Mouse (Mus musculus) heart, embryonic 13.5 days (tissue): ENCODE measurements around the gene Atp13a5. TPM values are rescaled to one million over a fixed set of nuclear protein-coding genes. Genes with fewer than 3 reads are reported as not detected.
A peak's percentile ranks its signal among the peaks of the same experiment; 100 is the strongest.

Experiments
- ATAC-seq: fragments of 200-750 bp; cut with Nextera tagmentation; 2 replicates; pipeline ENCODE4 v1.8.0; 2017; ENCODE audit warnings: moderate TSS enrichment; ENCODE audit not compliant: insufficient number of reproducible peaks, low FRiP score, low TSS enrichment; ENCODE audit errors: extremely low read depth
- H3K27ac ChIP-seq: fragments of 300-500 bp; sonication (generic); replicated peaks from 2 replicates; pipeline ENCODE4 v1.5.1; 2015; ENCODE audit warnings: moderate library complexity, mild to moderate bottlenecking, inconsistent platforms
- H3K27me3 ChIP-seq: fragments of 300-500 bp; sonication (generic); replicated peaks from 2 replicates; pipeline ENCODE4 v1.6.1; 2015; ENCODE audit warnings: mild to moderate bottlenecking, inconsistent platforms
- H3K36me3 ChIP-seq: fragments of 300-500 bp; sonication (generic); 2 replicates; pipeline ENCODE4 v1.6.1; 2015; ENCODE audit warnings: mild to moderate bottlenecking, inconsistent platforms
- H3K4me1 ChIP-seq: fragments of 300-500 bp; sonication (generic); 2 replicates; pipeline ENCODE4 v1.6.1; 2015; ENCODE audit warnings: inconsistent platforms
- H3K4me2 ChIP-seq: fragments of 300-500 bp; sonication (generic); 2 replicates; pipeline ENCODE4 v1.6.1; 2015; ENCODE audit warnings: inconsistent platforms, mild to moderate bottlenecking, moderate library complexity
- H3K4me3 ChIP-seq: fragments of 300-500 bp; sonication (generic); 2 replicates; pipeline ENCODE4 v1.5.1; 2015; ENCODE audit warnings: moderate library complexity, mild to moderate bottlenecking, inconsistent platforms
- H3K9ac ChIP-seq: fragments of 300-500 bp; sonication (generic); 2 replicates; pipeline ENCODE4 v1.6.1; 2015; ENCODE audit warnings: inconsistent platforms, mild to moderate bottlenecking, moderate library complexity
- H3K9me3 ChIP-seq: fragments of 300-500 bp; sonication (generic); 2 replicates; pipeline ENCODE4 v1.6.1; 2016; ENCODE audit warnings: inconsistent platforms
- WGBS: fragments of 180-500 bp; shearing (Covaris S2); methylation state at CpG from one replicate; pipeline ENCODE4 v1.1.7; 2015; ENCODE audit warnings: mixed read lengths; 5-methylcytosine and 5-hydroxymethylcytosine counted together
- polyA plus RNA-seq: library from polyadenylated mRNA; unstranded; fragments of >200 nt; fragmentation: Nextera tagmentation; extraction: Ambion mirVana; gene quantifications from 2 replicates; pipeline ENCODE4 v1.2.1, GENCODE M21; 2015

The Atp13a5 gene
- not detected in 2 replicates for polyA plus RNA-seq

GRCm38 (mm10) chr16:29378458-29378857, at the start of gene Atp13a5:
Atp13a5 (minus strand) TSS chr16:29378732.
- Histone ChIP-seq H3K27me3 (no peaks in the 10 kb centered on the region), H3K9me3 (no peaks in the 10 kb centered on the region), H3K4me1 (no peaks in the 10 kb centered on the region), H3K36me3 (no peaks in the 10 kb centered on the region), H3K27ac (no peak within 1 kb of the TSS), H3K4me2 (no peak within 1 kb of the TSS), H3K9ac (no peak within 1 kb of the TSS), H3K4me3 (no peak within 1 kb of the TSS)
- WGBS: 67% methylated on average over 4 of the region's 4 CpGs
- ATAC-seq: no peak

GRCm38 (mm10) chr16:29414822-29415221, 36.3 kb upstream of the Atp13a5 start:
- no peak for ATAC-seq

GRCm38 (mm10) chr16:29407319-29407718, 28.8 kb upstream of the Atp13a5 start:
- no peaks in the 10 kb centered on the region for H3K4me1 ChIP-seq
- H3K9ac ChIP-seq: no peak overlapping the region
- no peak for ATAC-seq
- H3K4me2 ChIP-seq: no peak overlapping the region
- 85% methylated on average over 10 of the region's 10 CpGs for WGBS
- no peak overlapping the region for H3K27ac ChIP-seq
- H3K27me3 ChIP-seq: no peaks in the 10 kb centered on the region
- no peak overlapping the region for H3K4me3 ChIP-seq
- no peaks in the 10 kb centered on the region for H3K36me3 ChIP-seq
- H3K9me3 ChIP-seq: no peaks in the 10 kb centered on the region

More at GRCm38 (mm10) chr16:29414822-29415221, 36.3 kb upstream of the Atp13a5 start:
- no peak overlapping the region for H3K4me3 ChIP-seq
- H3K4me2 ChIP-seq: no peak overlapping the region
- no peaks in the 10 kb centered on the region for H3K27me3 ChIP-seq
- no peaks in the 10 kb centered on the region for H3K9me3 ChIP-seq
- H3K9ac ChIP-seq: no peak overlapping the region
- 68% methylated on average over 6 of the region's 6 CpGs for WGBS
- H3K36me3 ChIP-seq: no peaks in the 10 kb centered on the region
- H3K4me1 ChIP-seq: no peaks in the 10 kb centered on the region
- H3K27ac ChIP-seq: no peak overlapping the region

GRCm38 (mm10) chr16:29399079-29399478, 20.5 kb upstream of the Atp13a5 start:
- Histone ChIP-seq H3K27me3 (no peaks in the 10 kb centered on the region), H3K36me3 (no peaks in the 10 kb centered on the region), H3K9me3 (no peaks in the 10 kb centered on the region), H3K9ac (no peak overlapping the region), H3K4me1 (no peaks in the 10 kb centered on the region), H3K27ac (no peak overlapping the region), H3K4me3 (no peak overlapping the region), H3K4me2 (no peak overlapping the region)
- ATAC-seq: no peak
- WGBS: 77% methylated on average over 2 of the region's 2 CpGs

- H3K4me3 ChIP-seq: no peak overlapping the region
Observed at GRCm38 (mm10) chr16:29384781-29385180, 6.2 kb upstream of the Atp13a5 start.

GRCm38 (mm10) chr16:29374636-29375035, 3.9 kb downstream of the Atp13a5 start:
- WGBS: 77% methylated on average over 8 of the region's 8 CpGs
- Histone ChIP-seq H3K27me3 (no peaks in the 10 kb centered on the region), H3K27ac (no peak overlapping the region), H3K9me3 (no peaks in the 10 kb centered on the region), H3K4me2 (no peak overlapping the region), H3K36me3 (no peaks in the 10 kb centered on the region), H3K4me3 (no peak overlapping the region), H3K4me1 (no peaks in the 10 kb centered on the region), H3K9ac (no peak overlapping the region)
- no peak for ATAC-seq

More at GRCm38 (mm10) chr16:29384781-29385180, 6.2 kb upstream of the Atp13a5 start:
- Histone ChIP-seq H3K27me3 (no peaks in the 10 kb centered on the region), H3K9ac (no peak overlapping the region), H3K36me3 (no peaks in the 10 kb centered on the region), H3K4me2 (no peak overlapping the region), H3K4me1 (no peaks in the 10 kb centered on the region; the same call in 1 of the 2 replicates), H3K9me3 (no peaks in the 10 kb centered on the region), H3K27ac (no peak overlapping the region)
- WGBS: 80% methylated on average over 4 of the region's 4 CpGs
- no peak for ATAC-seq

- no peaks in the 10 kb centered on the region for H3K4me1 ChIP-seq
- WGBS: 68% methylated on average over 3 of the region's 3 CpGs
- no peak overlapping the region for H3K4me3 ChIP-seq
- no peak overlapping the region for H3K9ac ChIP-seq
- H3K36me3 ChIP-seq: no peaks in the 10 kb centered on the region
- no peak overlapping the region for H3K4me2 ChIP-seq
- H3K9me3 ChIP-seq: no peaks in the 10 kb centered on the region
- no peaks in the 10 kb centered on the region for H3K27me3 ChIP-seq
- no peak for ATAC-seq
- no peak overlapping the region for H3K27ac ChIP-seq
Observed at GRCm38 (mm10) chr16:29331351-29332044, 47.0 kb downstream of the Atp13a5 start.

- H3K36me3 ChIP-seq: no peaks in the 10 kb centered on the region
- no peak overlapping the region for H3K9ac ChIP-seq
- no peak overlapping the region for H3K4me3 ChIP-seq
- H3K4me1 ChIP-seq: no peaks in the 10 kb centered on the region
- peak overlapping the region; percentile 27 for H3K4me2 ChIP-seq
- H3K9me3 ChIP-seq: no peaks in the 10 kb centered on the region
- 63% methylated on average over 5 of the region's 5 CpGs for WGBS
- ATAC-seq: no peak
- no peak overlapping the region for H3K27ac ChIP-seq
- H3K27me3 ChIP-seq: no peaks in the 10 kb centered on the region
Observed at GRCm38 (mm10) chr16:29330948-29331347, 47.6 kb downstream of the Atp13a5 start.

GRCm38 (mm10) chr16:29329213-29329612, 49.3 kb downstream of the Atp13a5 start:
- ATAC-seq: no peak
- 71% methylated on average over 2 of the region's 2 CpGs for WGBS

GRCm38 (mm10) chr16:29327910-29328309, 50.6 kb downstream of the Atp13a5 start:
- WGBS: 56% methylated on average over 3 of the region's 3 CpGs
- H3K27me3 ChIP-seq: no peaks in the 10 kb centered on the region
- no peak overlapping the region for H3K9ac ChIP-seq

More at GRCm38 (mm10) chr16:29329213-29329612, 49.3 kb downstream of the Atp13a5 start:
- Histone ChIP-seq H3K9me3 (no peaks in the 10 kb centered on the region), H3K4me3 (no peak overlapping the region), H3K36me3 (no peaks in the 10 kb centered on the region), H3K4me1 (no peaks in the 10 kb centered on the region), H3K27me3 (no peaks in the 10 kb centered on the region), H3K27ac (no peak overlapping the region), H3K4me2 (no peak overlapping the region), H3K9ac (no peak overlapping the region)

GRCm38 (mm10) chr16:29325233-29325919, 53.2 kb downstream of the Atp13a5 start:
- no peaks in the 10 kb centered on the region for H3K4me1 ChIP-seq
- H3K27ac ChIP-seq: no peak overlapping the region
- WGBS: 73% methylated on average over 7 of the region's 7 CpGs
- no peaks in the 10 kb centered on the region for H3K27me3 ChIP-seq
- no peak overlapping the region for H3K9ac ChIP-seq
- H3K4me2 ChIP-seq: no peak overlapping the region
- no peak for ATAC-seq
- H3K36me3 ChIP-seq: no peaks in the 10 kb centered on the region
- no peak overlapping the region for H3K4me3 ChIP-seq
- no peaks in the 10 kb centered on the region for H3K9me3 ChIP-seq

More at GRCm38 (mm10) chr16:29327910-29328309, 50.6 kb downstream of the Atp13a5 start:
- Histone ChIP-seq H3K27ac (no peak overlapping the region), H3K4me3 (no peak overlapping the region), H3K9me3 (no peaks in the 10 kb centered on the region), H3K36me3 (no peaks in the 10 kb centered on the region), H3K4me1 (no peaks in the 10 kb centered on the region), H3K4me2 (no peak overlapping the region)
- no peak for ATAC-seq
